Mouse (Mus musculus) liver, postnatal 0 days (tissue): ENCODE data around the gene Gm28036. TPM values are rescaled to one million over a fixed set of nuclear protein-coding genes. Genes with fewer than 3 reads are reported as not detected.

Experiments used
- ATAC-seq: fragments of 200-750 bp; cut with Nextera tagmentation; 2 replicates; pipeline ENCODE4 v1.8.0; 2017; ENCODE audit warnings: mild to moderate bottlenecking, moderate library complexity
- DNase-seq: peaks from one replicate; pipeline ENCODE4 v3.0.0-alpha.2; 2016
- H3K27ac ChIP-seq: fragments of 300-500 bp; sonication (generic); 2 replicates; pipeline ENCODE4 v1.5.1; 2014; ENCODE audit warnings: antibody characterized with exemption, moderate library complexity, mild to moderate bottlenecking, low read depth
- H3K27me3 ChIP-seq: fragments of 300-500 bp; sonication (generic); 2 replicates; pipeline ENCODE4 v1.6.1; 2014; ENCODE audit warnings: low read length, control low read depth, mixed read lengths; ENCODE audit not compliant: insufficient read depth
- H3K36me3 ChIP-seq: fragments of 300-500 bp; sonication (generic); replicated peaks from 2 replicates; pipeline ENCODE4 v1.6.1; 2014; ENCODE audit warnings: mild to moderate bottlenecking, control low read depth, low read length, moderate library complexity, mixed read lengths; ENCODE audit not compliant: insufficient read depth
- H3K4me1 ChIP-seq: fragments of 300-500 bp; sonication (generic); 2 replicates; pipeline ENCODE4 v1.6.1; 2014; ENCODE audit warnings: antibody characterized with exemption, mild to moderate bottlenecking, control low read depth; ENCODE audit not compliant: insufficient read depth
- H3K4me2 ChIP-seq: fragments of 300-500 bp; sonication (generic); 2 replicates; pipeline ENCODE4 v1.6.1; 2014; ENCODE audit warnings: low read depth, mild to moderate bottlenecking, low read length, moderate library complexity, mixed read lengths
- H3K4me3 ChIP-seq: fragments of 300-500 bp; sonication (generic); 2 replicates; pipeline ENCODE4 v1.5.1; 2014; ENCODE audit warnings: low read depth, low read length
- H3K9ac ChIP-seq: fragments of 300-500 bp; sonication (generic); replicated peaks from 2 replicates; pipeline ENCODE4 v1.6.1; 2014; ENCODE audit warnings: mild to moderate bottlenecking, moderate library complexity
- H3K9me3 ChIP-seq: fragments of 300-500 bp; sonication (generic); 2 replicates; pipeline ENCODE4 v1.6.1; 2016; ENCODE audit warnings: mild to moderate bottlenecking, control low read depth, low read length, mixed read lengths
- CTCF ChIP-seq: sonication (generic); IDR thresholded peaks from 2 replicates; pipeline ENCODE4 v1.5.1; 2016; ENCODE audit warnings: antibody characterized with exemption, low read depth
- EP300 ChIP-seq: IDR thresholded peaks from 2 replicates; pipeline ENCODE4 v1.6.1; 2016; ENCODE audit warnings: antibody characterized with exemption, low read depth, mild to moderate bottlenecking
- WGBS: fragments of 180-500 bp; shearing (Covaris S2); extraction: QIAGEN DNeasy Blood & Tissue Kit; methylation state at CpG from one replicate; pipeline ENCODE4 v1.1.7; 2014; ENCODE audit not compliant: insufficient replicate concordance; 5-methylcytosine and 5-hydroxymethylcytosine counted together
- polyA plus RNA-seq: library from polyadenylated mRNA; unstranded; fragments of >200 nt; fragmentation: Nextera tagmentation; extraction: Ambion mirVana; gene quantifications from 2 replicates; pipeline ENCODE4 v1.2.1, GENCODE M21; 2015

Gene Gm28036
- polyA plus RNA-seq, 1 experiment from 2014 or later = 3.0 TPM

DNA sequence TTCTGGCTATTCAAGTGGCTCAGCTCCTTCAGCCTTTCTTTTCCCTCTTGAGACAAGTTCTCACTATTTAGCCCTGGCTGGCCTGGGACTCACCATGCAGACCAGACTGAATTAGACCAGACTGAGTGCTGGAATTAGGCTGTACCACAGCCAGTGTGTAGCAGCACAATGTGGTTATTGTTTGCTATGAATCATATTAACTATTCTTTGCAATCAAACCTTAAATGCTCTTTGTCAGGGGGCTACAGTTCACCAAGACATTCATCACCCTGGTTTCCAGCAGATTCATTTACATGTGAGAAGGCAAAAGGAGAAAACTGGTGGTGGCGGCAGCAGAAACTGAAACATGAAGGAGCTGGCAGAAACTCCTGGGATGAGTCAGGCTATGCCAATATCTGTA lies 37.1 kb downstream of the Gm28036 start:
- WGBS = 100% methylated on average over 1 of the region's 1 CpGs
- H3K27me3 ChIP-seq = no peaks in the 10 kb centered on the region
- no peak overlapping the region for H3K27ac ChIP-seq
- no peak for TF ChIP-seq CTCF
- TF ChIP-seq EP300 = no peak
- H3K4me2 ChIP-seq = no peak overlapping the region
- 0 out of 2 replicates have a peak, but pooled peaks cover 2% of the 10 kb centered on the region for H3K4me1 ChIP-seq
- peaks cover 13% of the 10 kb centered on the region; the same call in 1 of the 2 replicates for H3K36me3 ChIP-seq
- no peak for ATAC-seq
- no peak overlapping the region for H3K9ac ChIP-seq
- no peak for DNase-seq
- H3K4me3 ChIP-seq = no peak overlapping the region
- H3K9me3 ChIP-seq = no peaks in the 10 kb centered on the region

DNA sequence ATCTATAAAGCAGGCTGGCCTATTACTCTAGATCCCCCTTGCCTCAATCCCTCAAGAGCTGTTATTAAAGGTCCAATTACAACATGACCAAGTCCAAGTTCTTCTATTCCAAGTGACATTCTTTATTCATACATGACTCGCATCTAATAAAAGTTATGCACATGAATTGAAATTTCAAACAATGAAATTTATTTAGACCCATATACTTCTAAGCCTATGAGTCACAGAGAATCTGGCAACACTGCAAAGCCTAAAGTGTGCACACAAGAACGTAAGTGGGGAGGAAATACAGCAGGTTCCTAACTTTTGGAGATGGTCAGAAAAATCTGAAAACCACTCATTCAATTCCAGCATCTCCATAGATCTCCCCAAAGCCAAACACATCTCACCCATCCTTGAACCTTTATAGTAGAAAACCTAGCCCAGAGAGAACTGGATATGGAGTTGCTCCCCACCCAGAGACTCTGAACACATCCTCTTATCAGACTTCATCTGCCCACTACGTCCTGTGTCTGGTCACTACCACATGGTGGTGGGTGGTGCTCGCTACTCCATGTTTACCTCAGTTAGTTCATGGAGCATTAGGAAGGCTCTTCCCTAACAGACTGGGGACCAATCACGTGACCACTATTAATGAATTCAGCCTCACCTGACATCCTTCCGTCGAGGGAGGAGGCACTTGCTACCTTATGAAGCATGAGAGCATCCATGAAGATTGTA lies 39.3 kb downstream of the Gm28036 start:
- Histone ChIP-seq H3K9me3 (no peaks in the 10 kb centered on the region), H3K27ac (no peak overlapping the region), H3K9ac (no peak overlapping the region), H3K27me3 (no peaks in the 10 kb centered on the region), H3K4me3 (no peak overlapping the region), H3K4me2 (no peak overlapping the region), H3K36me3 (peaks cover 6% of the 10 kb centered on the region; the same call in 1 of the 2 replicates), H3K4me1 (0 out of 2 replicates have a peak, but pooled peaks cover 2% of the 10 kb centered on the region)
- DNase-seq (no peak), ATAC-seq (no peak)
- WGBS = 71% methylated on average over 7 of the region's 7 CpGs
- TF ChIP-seq CTCF = no peak
- no peak for TF ChIP-seq EP300

DNA sequence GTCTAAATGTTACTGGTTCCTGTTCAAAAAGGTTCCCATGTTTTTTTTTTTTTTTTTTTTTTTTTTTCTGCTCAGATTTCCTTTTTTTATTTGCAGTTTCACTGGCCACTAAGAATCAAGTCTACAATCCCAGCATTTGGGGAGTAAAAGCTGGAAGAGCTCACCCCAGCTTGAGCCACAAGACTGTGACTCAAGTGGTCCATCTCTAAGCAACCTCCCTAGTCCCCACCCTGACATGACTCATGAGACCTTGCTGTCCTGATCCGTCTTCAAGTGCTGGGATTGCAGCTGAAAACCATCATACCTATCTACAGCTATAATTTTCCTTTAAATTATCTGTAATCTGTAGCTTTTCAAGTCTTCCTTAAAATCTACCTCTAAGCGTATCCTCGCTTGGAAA lies 42.4 kb downstream of the Gm28036 start:
- H3K9me3 ChIP-seq = no peaks in the 10 kb centered on the region
- H3K4me3 ChIP-seq = no peak overlapping the region
- no peaks in the 10 kb centered on the region for H3K27me3 ChIP-seq
- no peak overlapping the region for H3K9ac ChIP-seq
- DNase-seq (no peak), ATAC-seq (no peak)
- TF ChIP-seq EP300 = no peak
- no peak for TF ChIP-seq CTCF
- 0 out of 2 replicates have a peak, but pooled peaks cover under 1% of the 10 kb centered on the region for H3K36me3 ChIP-seq
- WGBS = 89% methylated on average over 3 of the region's 3 CpGs
- H3K27ac ChIP-seq = no peak overlapping the region
- peaks cover 2% of the 10 kb centered on the region; the same call in 1 of the 2 replicates for H3K4me1 ChIP-seq
- no peak overlapping the region for H3K4me2 ChIP-seq

DNA sequence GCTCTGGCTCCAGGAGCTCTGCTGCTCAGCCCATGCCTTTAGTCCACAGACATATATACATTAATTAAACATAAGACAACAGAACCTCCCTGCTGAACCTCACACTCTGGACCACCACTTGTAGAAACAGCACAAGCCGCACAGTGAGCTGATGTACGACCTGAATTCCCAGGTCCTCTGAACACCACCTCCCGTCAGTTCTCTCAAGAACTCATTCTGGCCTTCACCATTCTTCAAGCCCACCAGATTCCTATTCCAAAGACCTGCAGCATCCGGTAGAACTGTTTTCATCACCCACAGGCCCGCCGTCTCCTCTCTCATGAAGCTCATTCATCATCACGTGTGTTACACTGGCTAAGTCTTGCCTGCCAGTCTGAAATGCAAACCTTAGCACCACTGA lies 46.5 kb downstream of the Gm28036 start:
- ATAC-seq (no peak), DNase-seq (no peak)
- H3K27ac ChIP-seq = no peak overlapping the region
- no peaks in the 10 kb centered on the region for H3K9me3 ChIP-seq
- no peak for TF ChIP-seq EP300
- no peak for TF ChIP-seq CTCF
- WGBS = 88% methylated on average over 7 of the region's 7 CpGs
- no peak overlapping the region for H3K4me2 ChIP-seq
- H3K9ac ChIP-seq = no peak overlapping the region
- H3K4me3 ChIP-seq = no peak overlapping the region
- peaks cover 34% of the 10 kb centered on the region for H3K36me3 ChIP-seq
- H3K4me1 ChIP-seq = no peaks in the 10 kb centered on the region; the same call in 1 of the 2 replicates
- no peaks in the 10 kb centered on the region for H3K27me3 ChIP-seq

DNA sequence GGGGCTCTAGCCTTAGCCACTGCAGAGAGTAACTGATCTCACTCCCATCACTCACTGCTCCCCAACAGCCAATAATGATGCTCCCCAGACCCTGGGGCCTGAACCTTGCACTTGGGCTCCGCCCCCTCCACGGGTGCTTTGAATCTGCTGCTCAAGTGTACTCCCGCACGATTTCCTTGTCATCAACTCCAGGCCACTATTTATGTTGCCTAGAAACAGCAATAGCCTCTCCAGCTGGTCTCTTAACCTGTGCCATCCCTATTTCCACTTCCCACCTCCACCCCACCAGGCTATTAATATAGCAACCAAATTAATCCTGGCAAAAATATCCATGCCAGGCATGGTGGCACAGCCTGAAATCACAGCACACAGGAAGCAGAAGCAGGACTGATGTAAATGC lies 47.2 kb downstream of the Gm28036 start:
- TF ChIP-seq CTCF = no peak
- no peak for TF ChIP-seq EP300
- Histone ChIP-seq H3K4me1 (no peaks in the 10 kb centered on the region; the same call in 1 of the 2 replicates), H3K9me3 (no peaks in the 10 kb centered on the region), H3K36me3 (peaks cover 41% of the 10 kb centered on the region), H3K27me3 (no peaks in the 10 kb centered on the region), H3K4me2 (no peak overlapping the region), H3K4me3 (no peak overlapping the region), H3K27ac (no peak overlapping the region), H3K9ac (no peak overlapping the region)
- DNase-seq (no peak), ATAC-seq (no peak)
- 59% methylated on average over 4 of the region's 4 CpGs for WGBS

DNA sequence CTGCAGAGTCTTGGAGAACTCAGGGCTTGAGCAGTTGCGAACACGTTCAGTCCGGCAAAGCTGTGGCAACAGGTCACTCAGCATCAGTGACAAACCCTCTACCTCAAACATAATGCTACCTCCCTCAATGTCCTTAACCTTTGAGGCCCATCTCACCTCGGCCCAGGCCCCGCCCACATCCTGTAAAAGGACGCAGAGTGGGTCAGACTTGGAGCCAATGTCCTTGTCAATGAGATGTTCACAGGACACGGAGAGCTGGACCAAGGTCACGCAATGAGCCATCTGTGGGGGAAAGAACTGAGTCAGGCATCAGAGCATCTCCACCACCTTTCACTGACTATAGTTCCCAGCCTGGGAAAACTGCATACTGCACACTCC lies 47.7 kb downstream of the Gm28036 start:
- H3K27ac ChIP-seq = no peak overlapping the region
- H3K27me3 ChIP-seq = no peaks in the 10 kb centered on the region
- no peak overlapping the region for H3K9ac ChIP-seq
- no peaks in the 10 kb centered on the region; the same call in 1 of the 2 replicates for H3K4me1 ChIP-seq
- 84% methylated on average over 8 of the region's 8 CpGs for WGBS
- no peak for ATAC-seq
- no peak for DNase-seq
- no peak overlapping the region for H3K4me2 ChIP-seq
- H3K4me3 ChIP-seq = no peak overlapping the region
- TF ChIP-seq CTCF = no peak
- no peak for TF ChIP-seq EP300
- no peaks in the 10 kb centered on the region for H3K9me3 ChIP-seq
- H3K36me3 ChIP-seq = peaks cover 46% of the 10 kb centered on the region
